Mouse (Mus musculus): ENCODE results near the gene Clcn6. TPM values are rescaled to one million over a fixed set of nuclear protein-coding genes. Genes with fewer than 3 reads are reported as not detected.
A peak's percentile ranks its signal among the peaks of the same experiment; 100 is the strongest.

Gene Clcn6
- polyA plus RNA-seq, 1 experiment from 2014 or later: 7.3 TPM

DNA sequence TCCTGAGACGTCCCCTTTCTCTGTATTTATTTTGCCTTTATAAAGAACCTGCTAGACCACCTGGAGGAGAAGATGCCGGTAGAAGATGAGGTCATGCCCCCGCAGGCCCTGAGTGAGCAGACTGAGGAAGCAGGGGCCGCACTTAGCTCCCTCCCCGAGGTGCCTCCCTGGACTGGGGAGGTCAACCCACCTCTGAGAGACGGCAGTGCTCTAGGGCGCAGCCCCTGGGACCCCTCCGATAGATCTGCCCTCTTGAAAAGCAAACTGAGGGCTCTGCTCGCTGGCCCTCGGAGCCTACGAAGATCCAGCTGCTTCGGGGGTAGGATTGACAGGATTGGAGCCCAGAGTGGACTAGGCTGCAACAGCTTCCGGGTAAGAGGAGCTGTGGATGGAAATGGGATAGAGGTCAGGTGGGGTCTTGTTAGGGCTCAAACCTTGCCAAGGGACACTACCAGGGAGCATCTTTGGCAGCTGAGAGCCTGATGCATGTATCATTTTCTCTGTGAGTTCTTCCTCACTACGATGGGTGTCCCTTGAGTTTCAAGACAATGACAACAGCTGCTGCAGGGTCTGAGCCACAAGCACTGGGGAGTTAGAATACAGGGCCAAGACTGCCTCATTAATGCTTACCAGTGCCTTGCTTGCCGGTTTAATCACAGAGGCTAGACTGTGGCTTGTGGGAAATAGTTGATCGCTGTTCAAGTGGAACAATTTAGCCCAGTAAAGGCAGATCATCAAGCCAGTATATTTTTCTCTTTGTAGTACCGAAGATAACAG lies 37.4 kb downstream of the Clcn6 start:
- WGBS (ENCODE audit: insufficient replicate concordance): 69% methylated on average over 17 of the region's 17 CpGs
- Histone ChIP-seq H3K4me1 (ENCODE audit: control insufficient read depth, insufficient read depth, low read length) (peaks cover 6% of the 10 kb centered on the region; the same call in 1 of the 2 replicates), H3K36me3 (ENCODE audit: control insufficient read depth, insufficient read depth, low read length) (peaks cover 10% of the 10 kb centered on the region; the same call in 1 of the 2 replicates), H3K4me3 (ENCODE audit: low read depth, low read length) (peak overlapping the region; percentile 34), H3K9ac (ENCODE audit: low read depth, low read length) (peak overlapping the region; percentile 47), H3K9me3 (replicated peaks; ENCODE audit: control insufficient read depth, low read length) (no peaks in the 10 kb centered on the region), H3K27me3 (ENCODE audit: control insufficient read depth, insufficient read depth, low read length) (0 out of 2 replicates have a peak, but pooled peaks cover 9% of the 10 kb centered on the region), H3K4me2 (peak overlapping the region; percentile 14), H3K27ac (ENCODE audit: low read depth, low read length) (peak overlapping the region; percentile 82)
- ATAC-seq (replicated peaks; ENCODE audit: insufficient number of reproducible peaks, low FRiP score, low TSS enrichment): no peak

DNA sequence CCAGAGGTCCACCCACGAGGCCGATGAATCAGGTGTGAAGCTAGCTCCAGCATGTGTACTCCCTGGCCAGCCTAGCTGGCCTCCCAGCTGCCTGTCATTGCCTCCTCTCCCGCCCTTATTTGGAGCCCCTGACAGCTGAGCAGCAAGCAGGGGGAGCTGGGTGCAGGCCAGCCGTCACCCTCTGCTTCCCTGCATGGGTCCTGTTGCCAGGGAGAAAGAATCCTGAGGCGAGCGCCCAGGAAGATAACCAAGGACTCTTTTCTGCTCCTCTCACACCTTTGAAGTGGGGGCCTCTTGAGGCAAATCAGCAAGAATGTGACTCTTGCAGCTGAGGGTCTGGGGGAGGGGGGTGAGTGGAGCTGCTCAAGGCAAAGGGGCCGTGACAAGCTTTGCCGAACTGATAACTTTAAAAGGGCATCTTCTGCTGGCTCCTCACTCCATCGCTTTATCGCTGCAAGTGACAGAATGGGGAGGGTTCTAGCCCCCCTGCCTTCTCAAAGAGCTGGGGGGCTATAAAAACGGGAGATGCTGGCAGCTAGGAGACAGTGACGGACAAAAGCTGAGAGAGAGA lies 38.3 kb downstream of the Clcn6 start, which contains the start of gene Nppa:
Gene Nppa, plus strand, starts transcription at position 521 of the 571 bp plus-strand sequence.
- H3K4me1 ChIP-seq (ENCODE audit: control insufficient read depth, insufficient read depth, low read length): peaks cover 6% of the 10 kb centered on the region; the same call in 1 of the 2 replicates
- H3K4me2 ChIP-seq: peak within 1 kb of the TSS; percentile 19
- 0 out of 2 replicates have a peak, but pooled peaks cover 9% of the 10 kb centered on the region for H3K27me3 ChIP-seq (ENCODE audit: control insufficient read depth, insufficient read depth, low read length)
- peaks cover 4% of the 10 kb centered on the region; the same call in 1 of the 2 replicates for H3K36me3 ChIP-seq (ENCODE audit: control insufficient read depth, insufficient read depth, low read length)
- WGBS (ENCODE audit: insufficient replicate concordance): 19% methylated on average over 12 of the region's 12 CpGs
- H3K27ac ChIP-seq (ENCODE audit: low read depth, low read length): peak within 1 kb of the TSS; percentile 82
- H3K9ac ChIP-seq (ENCODE audit: low read depth, low read length): peak within 1 kb of the TSS; percentile 47
- ATAC-seq (replicated peaks; ENCODE audit: insufficient number of reproducible peaks, low FRiP score, low TSS enrichment): peak; percentile 46
- H3K9me3 ChIP-seq (replicated peaks; ENCODE audit: control insufficient read depth, low read length): no peaks in the 10 kb centered on the region
- H3K4me3 ChIP-seq (ENCODE audit: low read depth, low read length): peak within 1 kb of the TSS; percentile 34

DNA sequence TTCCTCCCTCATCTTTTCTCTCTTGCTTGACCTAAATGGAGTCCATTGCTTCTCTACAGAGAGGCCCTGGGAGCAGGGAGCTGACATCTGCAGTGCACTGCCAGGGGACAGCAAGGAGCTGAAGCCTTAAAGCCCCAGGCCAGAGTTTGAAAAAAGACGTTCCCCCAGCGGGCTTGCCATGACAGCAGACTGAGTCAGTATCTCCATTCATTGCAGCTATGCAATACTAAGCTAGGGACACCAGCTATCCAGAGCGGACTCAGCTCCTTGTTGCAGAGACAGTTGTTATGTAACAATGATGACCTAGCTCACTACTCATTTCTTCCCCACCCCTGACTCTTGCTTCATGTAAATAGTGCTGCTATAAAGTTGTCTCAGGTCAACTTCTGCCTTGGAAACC lies 43.3 kb downstream of the Clcn6 start:
- ATAC-seq (replicated peaks; ENCODE audit: insufficient number of reproducible peaks, low FRiP score, low TSS enrichment): no peak

DNA sequence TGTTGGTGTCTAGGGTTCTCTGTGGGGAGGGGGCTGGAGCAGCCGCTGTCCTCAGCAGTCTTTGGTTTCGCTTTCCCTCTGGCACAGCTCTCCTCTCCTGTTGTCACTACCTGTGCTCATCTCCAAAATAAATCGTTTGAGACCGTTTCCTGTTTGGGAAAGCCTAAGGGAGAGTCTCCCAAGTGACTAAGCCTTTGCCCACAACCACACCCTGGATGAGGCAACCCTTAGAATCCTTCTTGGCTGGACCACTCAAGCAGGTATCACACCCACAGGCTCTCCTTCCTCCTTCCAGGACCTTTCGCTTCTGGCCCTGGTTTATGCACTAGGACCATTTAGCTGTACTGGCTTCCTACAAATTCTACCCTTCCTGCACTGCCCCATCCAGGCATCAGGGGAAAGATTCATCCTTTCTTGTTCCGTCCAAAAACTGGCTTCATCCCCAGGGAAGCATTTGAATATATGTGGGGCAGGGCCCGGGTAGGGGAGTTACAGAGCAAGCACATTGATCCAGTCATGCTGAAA lies 45.0 kb downstream of the Clcn6 start:
- Histone ChIP-seq H3K27me3 (ENCODE audit: control insufficient read depth, insufficient read depth, low read length) (peaks cover 10% of the 10 kb centered on the region), H3K4me2 (no peak overlapping the region), H3K4me1 (ENCODE audit: control insufficient read depth, insufficient read depth, low read length) (no peaks in the 10 kb centered on the region), H3K36me3 (ENCODE audit: control insufficient read depth, insufficient read depth, low read length) (no peaks in the 10 kb centered on the region), H3K27ac (ENCODE audit: low read depth, low read length) (no peak overlapping the region), H3K9me3 (replicated peaks; ENCODE audit: control insufficient read depth, low read length) (no peaks in the 10 kb centered on the region), H3K9ac (ENCODE audit: low read depth, low read length) (no peak overlapping the region), H3K4me3 (ENCODE audit: low read depth, low read length) (no peak overlapping the region)
- ATAC-seq (replicated peaks; ENCODE audit: insufficient number of reproducible peaks, low FRiP score, low TSS enrichment): no peak
- WGBS (ENCODE audit: insufficient replicate concordance): 58% methylated on average over 7 of the region's 7 CpGs

More for the DNA sequence above, 43.3 kb downstream of the Clcn6 start:
- Histone ChIP-seq H3K27ac (ENCODE audit: low read depth, low read length) (no peak overlapping the region), H3K36me3 (ENCODE audit: control insufficient read depth, insufficient read depth, low read length) (no peaks in the 10 kb centered on the region), H3K27me3 (ENCODE audit: control insufficient read depth, insufficient read depth, low read length) (peaks cover 16% of the 10 kb centered on the region), H3K4me3 (ENCODE audit: low read depth, low read length) (no peak overlapping the region), H3K4me1 (ENCODE audit: control insufficient read depth, insufficient read depth, low read length) (peaks cover 6% of the 10 kb centered on the region; the same call in 1 of the 2 replicates), H3K4me2 (no peak overlapping the region), H3K9me3 (replicated peaks; ENCODE audit: control insufficient read depth, low read length) (no peaks in the 10 kb centered on the region), H3K9ac (ENCODE audit: low read depth, low read length) (no peak overlapping the region)
- WGBS (ENCODE audit: insufficient replicate concordance): 77% methylated on average over 3 of the region's 3 CpGs

DNA sequence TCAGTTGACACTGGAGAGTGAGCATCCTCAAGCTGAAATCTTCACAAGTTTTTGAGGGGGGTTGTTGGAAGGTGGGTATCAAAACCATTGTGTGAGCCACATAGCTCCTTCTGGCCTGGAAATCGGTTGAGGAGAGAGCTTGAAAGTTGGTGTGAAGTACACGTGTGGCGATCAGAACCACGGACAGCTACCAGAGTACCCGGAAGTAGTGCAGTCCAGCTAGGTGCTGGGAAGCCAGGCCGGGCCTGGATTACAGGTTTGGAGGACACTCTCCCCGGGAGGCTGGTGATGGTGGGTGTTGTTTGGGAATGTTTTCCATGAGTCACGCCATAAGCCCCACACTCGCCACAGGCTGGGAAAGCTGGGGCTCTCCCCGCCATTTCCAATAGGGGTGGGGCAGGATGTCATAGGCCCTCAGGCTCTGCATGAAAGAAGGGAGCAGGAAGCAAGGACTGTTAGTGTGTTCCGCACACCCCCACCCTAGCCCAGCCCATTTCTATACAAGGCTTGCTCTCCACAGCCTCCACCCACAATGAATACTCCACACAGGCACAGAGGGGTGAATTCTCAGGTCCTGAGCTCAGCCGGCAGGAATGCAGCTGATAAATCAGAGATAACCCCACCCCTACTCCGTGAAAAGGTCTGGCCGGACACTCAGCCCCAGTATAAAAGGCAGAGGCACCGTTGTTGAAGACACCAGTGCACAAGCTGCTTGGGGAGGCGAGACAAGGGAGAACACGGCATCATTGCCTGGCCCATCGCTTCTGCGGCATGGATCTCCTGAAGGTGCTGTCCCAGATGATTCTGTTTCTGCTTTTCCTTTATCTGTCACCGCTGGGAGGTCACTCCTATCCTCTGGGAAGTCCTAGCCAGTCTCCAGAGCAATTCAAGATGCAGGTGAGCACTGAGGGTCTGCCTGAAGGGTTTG lies 53.2 kb downstream of the Clcn6 start, which contains the start of gene Nppb:
Gene Nppb, plus strand, starts transcription at position 584 of the 928 bp plus-strand sequence.
- Histone ChIP-seq H3K4me1 (ENCODE audit: control insufficient read depth, insufficient read depth, low read length) (peaks cover 6% of the 10 kb centered on the region), H3K4me3 (ENCODE audit: low read depth, low read length) (peak within 1 kb of the TSS; percentile 44), H3K36me3 (ENCODE audit: control insufficient read depth, insufficient read depth, low read length) (no peaks in the 10 kb centered on the region), H3K27ac (ENCODE audit: low read depth, low read length) (peak within 1 kb of the TSS; percentile 89), H3K9me3 (replicated peaks; ENCODE audit: control insufficient read depth, low read length) (no peaks in the 10 kb centered on the region), H3K9ac (ENCODE audit: low read depth, low read length) (peak within 1 kb of the TSS; percentile 74), H3K27me3 (ENCODE audit: control insufficient read depth, insufficient read depth, low read length) (peaks cover 10% of the 10 kb centered on the region), H3K4me2 (peak within 1 kb of the TSS; percentile 58)
- ATAC-seq (replicated peaks; ENCODE audit: insufficient number of reproducible peaks, low FRiP score, low TSS enrichment): peak; percentile 73
- WGBS (ENCODE audit: insufficient replicate concordance): 17% methylated on average over 20 of the region's 20 CpGs

DNA sequence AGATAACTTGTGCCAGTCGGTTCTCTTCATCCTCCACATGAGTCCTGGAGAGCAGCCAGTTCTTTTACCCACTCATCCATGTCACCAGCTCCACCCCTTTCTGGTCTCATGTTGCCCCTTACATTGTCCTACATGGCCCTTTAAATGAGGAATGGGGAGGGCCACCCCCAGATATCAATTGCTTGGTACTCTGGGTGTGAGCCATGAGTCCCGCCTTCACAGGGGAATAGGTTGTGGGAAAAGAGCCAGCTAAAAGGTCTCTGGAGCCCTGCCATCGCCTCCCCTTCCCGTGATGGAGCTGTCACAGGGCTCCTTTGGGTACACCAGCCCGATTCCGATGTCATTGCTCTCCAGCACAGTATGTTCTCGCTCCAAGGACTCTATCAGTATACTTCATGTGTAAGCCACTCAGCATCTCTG lies 59.2 kb downstream of the Clcn6 start:
- H3K9ac ChIP-seq (ENCODE audit: low read depth, low read length): no peak overlapping the region
- H3K4me1 ChIP-seq (ENCODE audit: control insufficient read depth, insufficient read depth, low read length): no peaks in the 10 kb centered on the region
- H3K27ac ChIP-seq (ENCODE audit: low read depth, low read length): no peak overlapping the region
- H3K27me3 ChIP-seq (ENCODE audit: control insufficient read depth, insufficient read depth, low read length): peaks cover 14% of the 10 kb centered on the region
- no peak overlapping the region for H3K4me3 ChIP-seq (ENCODE audit: low read depth, low read length)
- H3K9me3 ChIP-seq (replicated peaks; ENCODE audit: control insufficient read depth, low read length): peaks cover 3% of the 10 kb centered on the region; the same call in 1 of the 2 replicates
- H3K36me3 ChIP-seq (ENCODE audit: control insufficient read depth, insufficient read depth, low read length): no peaks in the 10 kb centered on the region
- H3K4me2 ChIP-seq: no peak overlapping the region
- no peak for ATAC-seq (replicated peaks; ENCODE audit: insufficient number of reproducible peaks, low FRiP score, low TSS enrichment)
- 77% methylated on average over 7 of the region's 7 CpGs for WGBS (ENCODE audit: insufficient replicate concordance)

DNA sequence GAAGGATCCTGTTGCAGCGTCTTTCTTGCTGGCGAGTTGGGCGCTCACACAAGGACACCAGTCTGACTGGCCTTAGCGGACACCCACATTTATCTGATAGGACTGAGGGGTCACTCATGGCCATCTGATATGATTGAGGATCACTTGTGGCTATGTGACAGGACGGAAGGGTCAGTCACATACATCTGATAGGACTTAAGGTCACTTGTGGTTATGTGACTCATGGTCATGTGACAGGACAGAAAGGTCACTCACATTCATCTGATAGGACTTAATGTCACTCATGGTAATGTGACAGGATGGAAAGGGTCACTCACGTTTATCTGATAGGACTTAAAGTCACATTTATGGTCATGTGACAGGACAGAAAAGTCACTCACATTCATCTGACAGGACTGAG lies 60.2 kb downstream of the Clcn6 start:
- Histone ChIP-seq H3K4me2 (no peak overlapping the region), H3K27ac (ENCODE audit: low read depth, low read length) (no peak overlapping the region), H3K9me3 (replicated peaks; ENCODE audit: control insufficient read depth, low read length) (peaks cover 3% of the 10 kb centered on the region; the same call in 1 of the 2 replicates), H3K9ac (ENCODE audit: low read depth, low read length) (no peak overlapping the region), H3K4me3 (ENCODE audit: low read depth, low read length) (no peak overlapping the region), H3K36me3 (ENCODE audit: control insufficient read depth, insufficient read depth, low read length) (no peaks in the 10 kb centered on the region), H3K4me1 (ENCODE audit: control insufficient read depth, insufficient read depth, low read length) (no peaks in the 10 kb centered on the region), H3K27me3 (ENCODE audit: control insufficient read depth, insufficient read depth, low read length) (peaks cover 14% of the 10 kb centered on the region)
- WGBS (ENCODE audit: insufficient replicate concordance): 87% methylated on average over 6 of the region's 6 CpGs
- no peak for ATAC-seq (replicated peaks; ENCODE audit: insufficient number of reproducible peaks, low FRiP score, low TSS enrichment)

DNA sequence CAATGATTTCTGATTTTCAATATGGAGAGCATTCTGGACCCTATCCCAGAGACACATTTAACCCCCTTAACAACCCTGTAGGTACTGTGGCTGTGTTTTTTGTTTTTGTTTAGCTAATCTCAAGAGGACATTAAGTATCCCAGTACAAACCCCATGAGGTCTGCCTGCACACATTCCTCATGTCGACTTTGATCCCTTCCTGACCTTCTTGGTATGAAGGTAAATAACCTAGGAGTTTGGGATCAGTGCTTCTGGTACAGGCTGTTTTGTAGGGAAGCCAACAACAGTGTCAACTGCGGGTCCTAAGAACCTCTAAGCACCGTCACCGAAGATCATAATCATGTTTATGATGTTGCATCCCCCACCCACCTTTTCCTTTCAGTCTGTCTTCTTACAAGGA lies 60.9 kb downstream of the Clcn6 start:
- Histone ChIP-seq H3K27ac (ENCODE audit: low read depth, low read length) (no peak overlapping the region), H3K4me2 (no peak overlapping the region), H3K27me3 (ENCODE audit: control insufficient read depth, insufficient read depth, low read length) (peaks cover 18% of the 10 kb centered on the region), H3K4me1 (ENCODE audit: control insufficient read depth, insufficient read depth, low read length) (no peaks in the 10 kb centered on the region), H3K9me3 (replicated peaks; ENCODE audit: control insufficient read depth, low read length) (peaks cover 3% of the 10 kb centered on the region; the same call in 1 of the 2 replicates), H3K36me3 (ENCODE audit: control insufficient read depth, insufficient read depth, low read length) (no peaks in the 10 kb centered on the region), H3K4me3 (ENCODE audit: low read depth, low read length) (no peak overlapping the region), H3K9ac (ENCODE audit: low read depth, low read length) (no peak overlapping the region)
- WGBS (ENCODE audit: insufficient replicate concordance): 74% methylated on average over 4 of the region's 4 CpGs
- no peak for ATAC-seq (replicated peaks; ENCODE audit: insufficient number of reproducible peaks, low FRiP score, low TSS enrichment)

All from heart, embryonic 11.5 days (tissue).